Mouse (Mus musculus): ENCODE results near the gene Mdk. TPM values are rescaled to one million over a fixed set of nuclear protein-coding genes. Genes with fewer than 3 reads are reported as not detected.

Mdk gene
- polyA plus RNA-seq, 1 experiment from 2014 or later, result 973 TPM

DNA sequence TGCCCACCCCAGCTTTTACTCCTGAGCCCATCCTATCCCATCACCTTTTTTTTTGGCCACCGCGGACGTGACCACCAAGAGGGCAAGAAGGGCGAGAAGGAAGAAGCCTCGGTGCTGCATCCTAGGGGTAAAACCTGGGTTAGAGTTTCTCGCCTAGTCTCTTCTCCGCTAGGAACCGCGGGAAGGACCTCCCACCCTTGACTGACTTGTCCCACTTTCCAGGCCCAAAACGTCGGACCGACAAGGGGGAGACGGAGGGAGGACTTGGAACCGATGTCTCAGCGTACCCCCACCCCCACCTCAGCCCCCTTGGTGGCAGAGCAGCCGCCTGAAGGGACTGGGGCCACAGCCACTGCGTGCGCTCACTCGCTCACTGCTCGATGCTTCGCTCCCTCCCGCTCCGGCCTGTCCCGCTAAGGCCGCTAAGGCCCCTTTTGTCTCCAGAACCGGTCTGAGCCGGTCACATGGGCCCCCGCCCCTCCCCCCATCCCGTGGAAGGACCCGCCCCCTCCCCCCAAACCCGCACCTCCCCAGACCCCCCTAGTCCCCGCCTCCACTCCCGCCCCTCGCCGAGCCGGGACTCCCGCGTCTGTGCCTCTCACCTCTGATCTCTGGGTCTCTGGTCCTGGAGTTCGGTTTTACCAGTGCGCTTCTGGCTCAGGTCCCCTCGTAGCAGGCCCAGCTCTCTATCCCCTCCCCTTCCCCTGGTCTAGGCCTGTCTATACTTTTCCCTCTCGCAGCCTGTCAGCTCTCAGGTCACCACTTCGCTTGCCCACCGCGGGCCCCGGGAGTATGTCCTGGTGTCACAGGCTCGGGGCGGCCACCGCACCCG lies 553 bp downstream of the Mdk start:
- peak; percentile 64 for ATAC-seq (replicated peaks; ENCODE audit: low FRiP score, low TSS enrichment, low read depth)
- peak overlapping the region; percentile 98 for H3K27ac ChIP-seq (ENCODE audit: low read depth)
- peaks cover 25% of the 10 kb centered on the region for H3K4me1 ChIP-seq (replicated peaks; ENCODE audit: control insufficient read depth, insufficient read depth, low read length)

GRCm38 (mm10) chr2:91930761-91931291 lies 1.3 kb downstream of the Mdk start:
- Histone ChIP-seq H3K36me3 (ENCODE audit: control insufficient read depth, insufficient read depth, low read length) (peaks cover 24% of the 10 kb centered on the region), H3K27ac (ENCODE audit: low read depth) (peak overlapping the region; percentile 98), H3K4me3 (ENCODE audit: low read depth, low read length) (peak overlapping the region; percentile 90), H3K4me1 (replicated peaks; ENCODE audit: control insufficient read depth, insufficient read depth, low read length) (peaks cover 25% of the 10 kb centered on the region), H3K9me3 (ENCODE audit: control insufficient read depth, low read length) (no peaks in the 10 kb centered on the region), H3K27me3 (replicated peaks; ENCODE audit: control insufficient read depth, insufficient read depth, low read length) (no peaks in the 10 kb centered on the region), H3K4me2 (ENCODE audit: low read length) (peak overlapping the region; percentile 76), H3K9ac (ENCODE audit: low read length) (peak overlapping the region; percentile 99)
- DNase-seq (ENCODE audit: low spot score) (peak; percentile 75), ATAC-seq (replicated peaks; ENCODE audit: low FRiP score, low TSS enrichment, low read depth) (no peak)
- WGBS, result 2% methylated on average over 23 of the region's 23 CpGs

More for the DNA sequence above, 553 bp downstream of the Mdk start:
- 2% methylated on average over 48 of the region's 50 CpGs for WGBS
- H3K27me3 ChIP-seq (replicated peaks; ENCODE audit: control insufficient read depth, insufficient read depth, low read length), result no peaks in the 10 kb centered on the region
- H3K4me2 ChIP-seq (ENCODE audit: low read length), result peak overlapping the region; percentile 76
- H3K9ac ChIP-seq (ENCODE audit: low read length), result peak overlapping the region; percentile 99
- no peaks in the 10 kb centered on the region for H3K9me3 ChIP-seq (ENCODE audit: control insufficient read depth, low read length)
- peaks cover 31% of the 10 kb centered on the region for H3K36me3 ChIP-seq (ENCODE audit: control insufficient read depth, insufficient read depth, low read length)
- H3K4me3 ChIP-seq (ENCODE audit: low read depth, low read length), result peak overlapping the region; percentile 90
- DNase-seq (ENCODE audit: low spot score), result peak; percentile 91

GRCm38 (mm10) chr2:91929936-91930335 lies 2.2 kb downstream of the Mdk start:
- no peak overlapping the region for H3K27ac ChIP-seq (ENCODE audit: low read depth)
- peak; percentile 84 for DNase-seq (ENCODE audit: low spot score)
- H3K4me3 ChIP-seq (ENCODE audit: low read depth, low read length), result peak overlapping the region; percentile 90
- peaks cover 25% of the 10 kb centered on the region for H3K4me1 ChIP-seq (replicated peaks; ENCODE audit: control insufficient read depth, insufficient read depth, low read length)
- no peaks in the 10 kb centered on the region for H3K9me3 ChIP-seq (ENCODE audit: control insufficient read depth, low read length)
- H3K27me3 ChIP-seq (replicated peaks; ENCODE audit: control insufficient read depth, insufficient read depth, low read length), result no peaks in the 10 kb centered on the region
- H3K4me2 ChIP-seq (ENCODE audit: low read length), result peak overlapping the region; percentile 76
- H3K9ac ChIP-seq (ENCODE audit: low read length), result peak overlapping the region; percentile 99
- no peak for ATAC-seq (replicated peaks; ENCODE audit: low FRiP score, low TSS enrichment, low read depth)
- H3K36me3 ChIP-seq (ENCODE audit: control insufficient read depth, insufficient read depth, low read length), result peaks cover 16% of the 10 kb centered on the region
- WGBS, result 10% methylated on average over 12 of the region's 12 CpGs

GRCm38 (mm10) chr2:91929455-91929854 lies 2.6 kb downstream of the Mdk start:
- H3K27ac ChIP-seq (ENCODE audit: low read depth), result no peak overlapping the region
- H3K4me2 ChIP-seq (ENCODE audit: low read length), result peak overlapping the region; percentile 76
- peaks cover 25% of the 10 kb centered on the region for H3K4me1 ChIP-seq (replicated peaks; ENCODE audit: control insufficient read depth, insufficient read depth, low read length)
- 46% methylated on average over 3 of the region's 3 CpGs for whole genome bisulfite sequencing
- H3K36me3 ChIP-seq (ENCODE audit: control insufficient read depth, insufficient read depth, low read length), result peaks cover 11% of the 10 kb centered on the region
- peak overlapping the region; percentile 90; the same call in 1 of the 2 replicates for H3K4me3 ChIP-seq (ENCODE audit: low read depth, low read length)
- peaks cover 5% of the 10 kb centered on the region; the same call in 1 of the 2 replicates for H3K27me3 ChIP-seq (replicated peaks; ENCODE audit: control insufficient read depth, insufficient read depth, low read length)
- ATAC-seq (replicated peaks; ENCODE audit: low FRiP score, low TSS enrichment, low read depth) (no peak), DNase-seq (ENCODE audit: low spot score) (no peak)
- H3K9ac ChIP-seq (ENCODE audit: low read length), result no peak overlapping the region
- no peaks in the 10 kb centered on the region for H3K9me3 ChIP-seq (ENCODE audit: control insufficient read depth, low read length)

DNA sequence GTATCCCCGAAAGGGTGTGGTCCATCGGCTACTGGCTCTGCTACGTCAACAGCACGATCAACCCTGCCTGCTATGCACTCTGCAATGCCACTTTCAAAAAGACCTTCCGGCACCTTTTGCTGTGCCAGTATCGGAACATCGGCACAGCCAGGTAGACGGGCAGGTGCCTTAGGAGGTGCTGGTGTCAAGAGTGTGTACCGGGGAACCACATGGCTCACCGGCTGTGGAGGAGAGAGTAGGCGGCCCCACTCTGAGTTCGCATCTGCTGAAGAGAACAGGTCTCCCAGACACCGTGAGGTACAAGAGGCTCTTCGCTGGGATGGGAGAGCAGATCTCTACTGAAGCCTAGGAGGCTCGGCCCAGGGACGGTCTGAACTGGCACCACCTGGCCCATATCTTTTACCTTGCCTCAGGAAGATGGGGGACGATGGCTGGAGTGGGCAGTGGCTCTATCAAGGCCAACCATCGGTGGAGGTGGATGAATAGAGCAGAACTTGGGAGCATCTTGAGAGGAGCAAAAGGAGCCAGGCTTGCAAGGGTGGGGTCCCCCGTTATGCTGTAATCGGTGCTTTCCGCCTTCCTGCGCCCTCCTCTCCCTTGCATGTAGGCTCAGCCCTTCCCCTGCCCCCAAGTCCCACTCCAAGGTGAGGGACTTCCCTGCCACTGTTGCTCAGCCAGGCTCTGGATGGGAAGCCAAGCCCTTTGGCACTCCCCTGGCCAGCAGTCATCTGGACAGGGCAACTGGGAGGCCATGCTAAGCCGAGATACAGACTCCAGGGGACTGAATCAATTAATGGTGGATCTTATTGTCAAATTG lies 3.4 kb downstream of the Mdk start:
- Histone ChIP-seq H3K27me3 (replicated peaks; ENCODE audit: control insufficient read depth, insufficient read depth, low read length) (peaks cover 9% of the 10 kb centered on the region), H3K4me1 (replicated peaks; ENCODE audit: control insufficient read depth, insufficient read depth, low read length) (peaks cover 23% of the 10 kb centered on the region), H3K9me3 (ENCODE audit: control insufficient read depth, low read length) (no peaks in the 10 kb centered on the region), H3K4me3 (ENCODE audit: low read depth, low read length) (no peak overlapping the region), H3K9ac (ENCODE audit: low read length) (no peak overlapping the region), H3K36me3 (ENCODE audit: control insufficient read depth, insufficient read depth, low read length) (peaks cover 8% of the 10 kb centered on the region; the same call in 1 of the 2 replicates), H3K27ac (ENCODE audit: low read depth) (no peak overlapping the region), H3K4me2 (ENCODE audit: low read length) (no peak overlapping the region)
- no peak for DNase-seq (ENCODE audit: low spot score)
- no peak for ATAC-seq (replicated peaks; ENCODE audit: low FRiP score, low TSS enrichment, low read depth)
- WGBS, result 65% methylated on average over 23 of the region's 23 CpGs

DNA sequence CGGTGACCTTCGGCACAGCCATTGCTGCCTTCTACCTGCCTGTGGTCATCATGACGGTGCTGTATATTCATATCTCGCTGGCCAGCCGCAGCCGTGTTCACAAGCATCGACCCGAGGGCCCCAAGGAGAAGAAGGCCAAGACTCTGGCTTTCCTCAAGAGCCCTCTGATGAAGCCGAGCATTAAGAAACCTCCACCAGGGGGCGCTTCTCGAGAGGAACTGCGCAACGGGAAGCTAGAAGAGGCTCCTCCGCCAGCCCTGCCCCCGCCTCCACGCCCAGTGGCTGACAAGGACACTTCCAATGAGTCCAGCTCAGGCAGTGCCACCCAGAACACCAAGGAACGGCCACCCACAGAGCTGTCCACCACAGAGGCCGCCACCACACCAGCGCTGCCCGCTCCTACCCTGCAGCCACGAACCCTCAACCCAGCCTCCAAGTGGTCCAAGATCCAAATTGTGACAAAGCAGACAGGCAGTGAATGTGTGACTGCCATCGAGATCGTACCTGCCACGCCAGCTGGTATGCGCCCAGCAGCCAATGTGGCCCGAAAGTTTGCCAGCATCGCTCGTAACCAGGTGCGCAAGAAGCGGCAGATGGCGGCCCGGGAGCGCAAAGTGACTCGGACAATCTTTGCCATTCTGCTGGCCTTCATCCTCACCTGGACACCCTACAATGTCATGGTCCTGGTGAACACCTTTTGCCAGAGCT lies 4.1 kb downstream of the Mdk start:
- Histone ChIP-seq H3K27me3 (replicated peaks; ENCODE audit: control insufficient read depth, insufficient read depth, low read length) (peaks cover 17% of the 10 kb centered on the region), H3K4me3 (ENCODE audit: low read depth, low read length) (no peak overlapping the region), H3K27ac (ENCODE audit: low read depth) (no peak overlapping the region), H3K4me2 (ENCODE audit: low read length) (0 out of 2 replicates have a peak overlapping the region, but pooled peaks have one; percentile 2), H3K4me1 (replicated peaks; ENCODE audit: control insufficient read depth, insufficient read depth, low read length) (peaks cover 15% of the 10 kb centered on the region), H3K9ac (ENCODE audit: low read length) (no peak overlapping the region), H3K9me3 (ENCODE audit: control insufficient read depth, low read length) (no peaks in the 10 kb centered on the region), H3K36me3 (ENCODE audit: control insufficient read depth, insufficient read depth, low read length) (peaks cover under 1% of the 10 kb centered on the region; the same call in 1 of the 2 replicates)
- DNase-seq (ENCODE audit: low spot score) (peak; percentile 88), ATAC-seq (replicated peaks; ENCODE audit: low FRiP score, low TSS enrichment, low read depth) (no peak)
- 40% methylated on average over 34 of the region's 34 CpGs for WGBS

- DNase-seq (ENCODE audit: low spot score), result no peak
- Histone ChIP-seq H3K4me2 (ENCODE audit: low read length) (0 out of 2 replicates have a peak within 1 kb of the TSS, but pooled peaks have one; percentile 2), H3K4me3 (ENCODE audit: low read depth, low read length) (no peak within 1 kb of the TSS), H3K9ac (ENCODE audit: low read length) (no peak within 1 kb of the TSS), H3K27ac (ENCODE audit: low read depth) (no peak within 1 kb of the TSS), H3K4me1 (replicated peaks; ENCODE audit: control insufficient read depth, insufficient read depth, low read length) (peaks cover 8% of the 10 kb centered on the region; the same call in 1 of the 2 replicates), H3K27me3 (replicated peaks; ENCODE audit: control insufficient read depth, insufficient read depth, low read length) (peaks cover 27% of the 10 kb centered on the region), H3K9me3 (ENCODE audit: control insufficient read depth, low read length) (no peaks in the 10 kb centered on the region), H3K36me3 (ENCODE audit: control insufficient read depth, insufficient read depth, low read length) (no peaks in the 10 kb centered on the region)
- WGBS, result 83% methylated on average over 3 of the region's 3 CpGs
- ATAC-seq (replicated peaks; ENCODE audit: low FRiP score, low TSS enrichment, low read depth), result no peak
These were observed 5.1 kb downstream of the Mdk start, which contains the start of gene Chrm4 for GRCm38 (mm10) chr2:91926949-91927348. Gene Chrm4 (plus strand): TSS chr2:91927249.

- Histone ChIP-seq H3K9ac (ENCODE audit: low read length) (no peak overlapping the region), H3K4me3 (ENCODE audit: low read depth, low read length) (no peak overlapping the region), H3K36me3 (ENCODE audit: control insufficient read depth, insufficient read depth, low read length) (no peaks in the 10 kb centered on the region), H3K9me3 (ENCODE audit: control insufficient read depth, low read length) (no peaks in the 10 kb centered on the region), H3K4me1 (replicated peaks; ENCODE audit: control insufficient read depth, insufficient read depth, low read length) (peaks cover 8% of the 10 kb centered on the region; the same call in 1 of the 2 replicates), H3K27ac (ENCODE audit: low read depth) (no peak overlapping the region), H3K4me2 (ENCODE audit: low read length) (no peak overlapping the region), H3K27me3 (replicated peaks; ENCODE audit: control insufficient read depth, insufficient read depth, low read length) (peaks cover 38% of the 10 kb centered on the region)
- WGBS, result 79% methylated on average over 15 of the region's 15 CpGs
- DNase-seq (ENCODE audit: low spot score) (no peak), ATAC-seq (replicated peaks; ENCODE audit: low FRiP score, low TSS enrichment, low read depth) (no peak)
These were observed 6.7 kb downstream of the Mdk start for GRCm38 (mm10) chr2:91925442-91925841.
